Mouse (Mus musculus) heart, embryonic 10.5 days (tissue): Measurements from ENCODE around the gene Phospho1. TPM values are rescaled to one million over a fixed set of nuclear protein-coding genes. Genes with fewer than 3 reads are reported as not detected.

Source experiments
- DNase-seq: peaks from one replicate; pipeline ENCODE4 v3.0.0-alpha.2; 2017; ENCODE audit warnings: low spot score
- H3K27ac ChIP-seq: fragments of 300-500 bp; sonication (generic); 2 replicates; pipeline ENCODE4 v1.5.1; 2016; ENCODE audit warnings: mild to moderate bottlenecking
- H3K27me3 ChIP-seq: fragments of 300-500 bp; sonication (generic); 2 replicates; pipeline ENCODE4 v1.6.1; 2016; ENCODE audit warnings: mild to moderate bottlenecking; ENCODE audit not compliant: poor library complexity, insufficient read depth, severe bottlenecking
- H3K36me3 ChIP-seq: fragments of 300-500 bp; sonication (generic); 2 replicates; pipeline ENCODE4 v1.6.1; 2016; ENCODE audit warnings: mild to moderate bottlenecking, moderate library complexity
- H3K4me1 ChIP-seq: fragments of 300-500 bp; sonication (generic); 2 replicates; pipeline ENCODE4 v1.6.1; 2016; ENCODE audit warnings: mild to moderate bottlenecking
- H3K4me3 ChIP-seq: fragments of 300-500 bp; sonication (generic); 2 replicates; pipeline ENCODE4 v1.5.1; 2016; ENCODE audit warnings: mild to moderate bottlenecking, moderate library complexity
- H3K9me3 ChIP-seq: fragments of 300-500 bp; sonication (generic); 2 replicates; pipeline ENCODE4 v1.6.1; 2016; ENCODE audit warnings: mild to moderate bottlenecking, moderate library complexity
- WGBS: fragments of 180-500 bp; shearing (Covaris S2); methylation state at CpG from one replicate; pipeline ENCODE4 v1.1.7; 2016; 5-methylcytosine and 5-hydroxymethylcytosine counted together
- polyA plus RNA-seq: library from polyadenylated mRNA; unstranded; fragments of >200 nt; fragmentation: Nextera tagmentation; extraction: Ambion mirVana; gene quantifications from 2 replicates; pipeline ENCODE4 v1.2.1, GENCODE M21; 2016

Phospho1 gene
- polyA plus RNA-seq, 1 experiment from 2014 or later = 0.31 TPM

GRCm38 (mm10) chr11:95831276-95831619 is 6.9 kb downstream of the Phospho1 start:
- DNase-seq = no peak
- 5% methylated on average over 10 of the region's 10 CpGs for WGBS

GRCm38 (mm10) chr11:95831641-95832040 is 7.3 kb downstream of the Phospho1 start:
- no peaks in the 10 kb centered on the region for H3K9me3 ChIP-seq
- no peak for DNase-seq
- WGBS = 4% methylated on average over 14 of the region's 15 CpGs

More at GRCm38 (mm10) chr11:95831276-95831619, 6.9 kb downstream of the Phospho1 start:
- Histone ChIP-seq H3K36me3 (peaks cover 14% of the 10 kb centered on the region; the same call in 1 of the 2 replicates), H3K9me3 (no peaks in the 10 kb centered on the region), H3K4me3 (peak overlapping the region; percentile 49), H3K27me3 (peaks cover 94% of the 10 kb centered on the region), H3K27ac (no peak overlapping the region), H3K4me1 (peaks cover 76% of the 10 kb centered on the region)

GRCm38 (mm10) chr11:95832129-95833005 is 8.1 kb downstream of the Phospho1 start:
- H3K4me1 ChIP-seq = peaks cover 80% of the 10 kb centered on the region
- H3K27ac ChIP-seq = no peak overlapping the region
- WGBS = 41% methylated on average over 18 of the region's 18 CpGs
- H3K27me3 ChIP-seq = peaks cover 85% of the 10 kb centered on the region
- no peaks in the 10 kb centered on the region for H3K9me3 ChIP-seq
- no peak for DNase-seq
- H3K36me3 ChIP-seq = peaks cover 17% of the 10 kb centered on the region; the same call in 1 of the 2 replicates
- H3K4me3 ChIP-seq = no peak overlapping the region

More at GRCm38 (mm10) chr11:95831641-95832040, 7.3 kb downstream of the Phospho1 start:
- no peak overlapping the region for H3K27ac ChIP-seq
- peaks cover 17% of the 10 kb centered on the region; the same call in 1 of the 2 replicates for H3K36me3 ChIP-seq
- H3K4me3 ChIP-seq = peak overlapping the region; percentile 49; the same call in 1 of the 2 replicates
- peaks cover 80% of the 10 kb centered on the region for H3K4me1 ChIP-seq
- peaks cover 92% of the 10 kb centered on the region for H3K27me3 ChIP-seq

GRCm38 (mm10) chr11:95833006-95833570 is 8.8 kb downstream of the Phospho1 start:
- Histone ChIP-seq H3K27ac (0 out of 2 replicates have a peak overlapping the region, but pooled peaks have one; percentile 69), H3K36me3 (peaks cover 17% of the 10 kb centered on the region; the same call in 1 of the 2 replicates), H3K4me3 (no peak overlapping the region), H3K9me3 (no peaks in the 10 kb centered on the region), H3K4me1 (peaks cover 86% of the 10 kb centered on the region), H3K27me3 (peaks cover 83% of the 10 kb centered on the region)
- 26% methylated on average over 8 of the region's 8 CpGs for WGBS
- DNase-seq = no peak

GRCm38 (mm10) chr11:95833631-95834142 is 9.4 kb downstream of the Phospho1 start:
- WGBS = 13% methylated on average over 18 of the region's 18 CpGs
- peaks cover 17% of the 10 kb centered on the region; the same call in 1 of the 2 replicates for H3K36me3 ChIP-seq
- peaks cover 77% of the 10 kb centered on the region for H3K27me3 ChIP-seq
- H3K4me3 ChIP-seq = peak overlapping the region; percentile 42
- H3K4me1 ChIP-seq = peaks cover 91% of the 10 kb centered on the region
- H3K9me3 ChIP-seq = no peaks in the 10 kb centered on the region
- H3K27ac ChIP-seq = peak overlapping the region; percentile 69
- no peak for DNase-seq

- WGBS = 4% methylated on average over 22 of the region's 22 CpGs
- DNase-seq = no peak
- peaks cover 17% of the 10 kb centered on the region; the same call in 1 of the 2 replicates for H3K36me3 ChIP-seq
- peak overlapping the region; percentile 42 for H3K4me3 ChIP-seq
- peak overlapping the region; percentile 69 for H3K27ac ChIP-seq
- peaks cover 91% of the 10 kb centered on the region for H3K4me1 ChIP-seq
- H3K27me3 ChIP-seq = peaks cover 72% of the 10 kb centered on the region
- no peaks in the 10 kb centered on the region for H3K9me3 ChIP-seq
Measured at GRCm38 (mm10) chr11:95834143-95834667, 9.9 kb downstream of the Phospho1 start.

- H3K4me1 ChIP-seq = peaks cover 84% of the 10 kb centered on the region
- DNase-seq = no peak
- H3K36me3 ChIP-seq = peaks cover 14% of the 10 kb centered on the region; the same call in 1 of the 2 replicates
- peak overlapping the region; percentile 42 for H3K4me3 ChIP-seq
- H3K27ac ChIP-seq = peak overlapping the region; percentile 71
- H3K27me3 ChIP-seq = peaks cover 65% of the 10 kb centered on the region
- 5% methylated on average over 15 of the region's 15 CpGs for WGBS
- no peaks in the 10 kb centered on the region for H3K9me3 ChIP-seq
Measured at GRCm38 (mm10) chr11:95834742-95835710, 10.7 kb downstream of the Phospho1 start.

GRCm38 (mm10) chr11:95835832-95836231 is 11.5 kb downstream of the Phospho1 start:
- H3K4me1 ChIP-seq = peaks cover 76% of the 10 kb centered on the region
- H3K9me3 ChIP-seq = no peaks in the 10 kb centered on the region
- no peak for DNase-seq
- H3K36me3 ChIP-seq = peaks cover 14% of the 10 kb centered on the region; the same call in 1 of the 2 replicates
- WGBS = 29% methylated on average over 6 of the region's 6 CpGs
- H3K27ac ChIP-seq = peak overlapping the region; percentile 71
- peaks cover 64% of the 10 kb centered on the region for H3K27me3 ChIP-seq
- peak overlapping the region; percentile 17; the same call in 1 of the 2 replicates for H3K4me3 ChIP-seq

GRCm38 (mm10) chr11:95836433-95836832 is 12.1 kb downstream of the Phospho1 start:
- peaks cover 70% of the 10 kb centered on the region for H3K4me1 ChIP-seq
- H3K27ac ChIP-seq = peak overlapping the region; percentile 71; the same call in 1 of the 2 replicates

GRCm38 (mm10) chr11:95837059-95837458 is 12.8 kb downstream of the Phospho1 start, which contains the start of gene Gngt2:
Gene Gngt2, plus strand, starts transcription at chr11:95837216.
- DNase-seq = no peak
- peaks cover 64% of the 10 kb centered on the region for H3K27me3 ChIP-seq
- peaks cover 14% of the 10 kb centered on the region; the same call in 1 of the 2 replicates for H3K36me3 ChIP-seq
- 42% methylated on average over 10 of the region's 10 CpGs for WGBS
- peak within 1 kb of the TSS; percentile 32 for H3K4me3 ChIP-seq
- H3K9me3 ChIP-seq = no peaks in the 10 kb centered on the region
- peak within 1 kb of the TSS; percentile 71 for H3K27ac ChIP-seq
- H3K4me1 ChIP-seq = peaks cover 71% of the 10 kb centered on the region

More at GRCm38 (mm10) chr11:95836433-95836832, 12.1 kb downstream of the Phospho1 start:
- no peak overlapping the region for H3K4me3 ChIP-seq
- peaks cover 14% of the 10 kb centered on the region; the same call in 1 of the 2 replicates for H3K36me3 ChIP-seq
- no peaks in the 10 kb centered on the region for H3K9me3 ChIP-seq
- DNase-seq = no peak
- H3K27me3 ChIP-seq = peaks cover 64% of the 10 kb centered on the region
- 64% methylated on average over 6 of the region's 6 CpGs for WGBS

- peak overlapping the region; percentile 4; the same call in 1 of the 2 replicates for H3K27ac ChIP-seq
- H3K9me3 ChIP-seq = no peaks in the 10 kb centered on the region
- H3K4me1 ChIP-seq = peaks cover 71% of the 10 kb centered on the region
- 66% methylated on average over 4 of the region's 4 CpGs for WGBS
- H3K27me3 ChIP-seq = peaks cover 64% of the 10 kb centered on the region
- H3K4me3 ChIP-seq = peak overlapping the region; percentile 56; the same call in 1 of the 2 replicates
- H3K36me3 ChIP-seq = peaks cover 4% of the 10 kb centered on the region; the same call in 1 of the 2 replicates
- DNase-seq = no peak
Measured at GRCm38 (mm10) chr11:95838598-95838997, 14.3 kb downstream of the Phospho1 start.
